Mouse (Mus musculus) lung, embryonic 16.5 days (tissue): ENCODE data around the gene Plod2. TPM values are rescaled to one million over a fixed set of nuclear protein-coding genes. Genes with fewer than 3 reads are reported as not detected.

Source experiments
- ATAC-seq: fragments of 200-750 bp; cut with Nextera tagmentation; 2 replicates; pipeline ENCODE4 v1.8.0; 2017; ENCODE audit warnings: low read depth, mild to moderate bottlenecking, moderate library complexity
- H3K27ac ChIP-seq: fragments of 300-500 bp; sonication (generic); 2 replicates; pipeline ENCODE4 v1.5.1; 2014; ENCODE audit warnings: mild to moderate bottlenecking, control low read depth, low read length
- H3K27me3 ChIP-seq: fragments of 300-500 bp; sonication (generic); 2 replicates; pipeline ENCODE4 v1.6.1; 2014; ENCODE audit warnings: low read depth, low read length, mixed read lengths; ENCODE audit not compliant: control insufficient read depth, insufficient read depth
- H3K36me3 ChIP-seq: fragments of 300-500 bp; sonication (generic); 2 replicates; pipeline ENCODE4 v1.6.1; 2014; ENCODE audit warnings: low read length; ENCODE audit not compliant: control insufficient read depth, insufficient read depth
- H3K4me1 ChIP-seq: fragments of 300-500 bp; sonication (generic); replicated peaks from 2 replicates; pipeline ENCODE4 v1.6.1; 2014; ENCODE audit warnings: low read length, mixed read lengths; ENCODE audit not compliant: control insufficient read depth, insufficient read depth
- H3K4me2 ChIP-seq: fragments of 300-500 bp; sonication (generic); 2 replicates; pipeline ENCODE4 v1.6.1; 2014; ENCODE audit warnings: low read depth, low read length, control low read depth
- H3K4me3 ChIP-seq: fragments of 300-500 bp; sonication (generic); 2 replicates; pipeline ENCODE4 v1.5.1; 2014; ENCODE audit warnings: mild to moderate bottlenecking, low read length, control low read depth
- H3K9ac ChIP-seq: fragments of 300-500 bp; sonication (generic); 2 replicates; pipeline ENCODE4 v1.6.1; 2014; ENCODE audit warnings: low read length, control low read depth
- H3K9me3 ChIP-seq: fragments of 300-500 bp; sonication (generic); 2 replicates; pipeline ENCODE4 v1.6.1; 2016; ENCODE audit warnings: low read length; ENCODE audit not compliant: control insufficient read depth
- WGBS: fragments of 180-500 bp; shearing (Covaris S2); extraction: QIAGEN DNeasy Blood & Tissue Kit; methylation state at CpG from one replicate; pipeline ENCODE4 v1.1.7; 2014; 5-methylcytosine and 5-hydroxymethylcytosine counted together
- polyA plus RNA-seq: library from polyadenylated mRNA; unstranded; fragments of >200 nt; fragmentation: Nextera tagmentation; extraction: Ambion mirVana; gene quantifications from 2 replicates; pipeline ENCODE4 v1.2.1, GENCODE M21; 2015

Plod2 gene
- polyA plus RNA-seq, 1 experiment from 2014 or later = 53.4 TPM

GRCm38 (mm10) chr9:92537735-92538134 is 4.3 kb upstream of the Plod2 start:
- H3K27me3 ChIP-seq = no peaks in the 10 kb centered on the region
- no peaks in the 10 kb centered on the region for H3K36me3 ChIP-seq
- no peak overlapping the region for H3K4me3 ChIP-seq
- no peak for ATAC-seq
- no peak overlapping the region for H3K27ac ChIP-seq
- H3K4me2 ChIP-seq = no peak overlapping the region
- WGBS = 73% methylated on average over 6 of the region's 6 CpGs
- H3K4me1 ChIP-seq = peaks cover 5% of the 10 kb centered on the region; the same call in 1 of the 2 replicates
- H3K9ac ChIP-seq = no peak overlapping the region
- H3K9me3 ChIP-seq = no peaks in the 10 kb centered on the region

GRCm38 (mm10) chr9:92538216-92538615 is 3.8 kb upstream of the Plod2 start:
- Histone ChIP-seq H3K9ac (no peak overlapping the region), H3K9me3 (no peaks in the 10 kb centered on the region), H3K4me1 (peaks cover 5% of the 10 kb centered on the region; the same call in 1 of the 2 replicates), H3K4me3 (no peak overlapping the region), H3K36me3 (no peaks in the 10 kb centered on the region), H3K4me2 (no peak overlapping the region), H3K27ac (no peak overlapping the region), H3K27me3 (no peaks in the 10 kb centered on the region)
- 64% methylated on average over 6 of the region's 6 CpGs for WGBS
- ATAC-seq = no peak

DNA sequence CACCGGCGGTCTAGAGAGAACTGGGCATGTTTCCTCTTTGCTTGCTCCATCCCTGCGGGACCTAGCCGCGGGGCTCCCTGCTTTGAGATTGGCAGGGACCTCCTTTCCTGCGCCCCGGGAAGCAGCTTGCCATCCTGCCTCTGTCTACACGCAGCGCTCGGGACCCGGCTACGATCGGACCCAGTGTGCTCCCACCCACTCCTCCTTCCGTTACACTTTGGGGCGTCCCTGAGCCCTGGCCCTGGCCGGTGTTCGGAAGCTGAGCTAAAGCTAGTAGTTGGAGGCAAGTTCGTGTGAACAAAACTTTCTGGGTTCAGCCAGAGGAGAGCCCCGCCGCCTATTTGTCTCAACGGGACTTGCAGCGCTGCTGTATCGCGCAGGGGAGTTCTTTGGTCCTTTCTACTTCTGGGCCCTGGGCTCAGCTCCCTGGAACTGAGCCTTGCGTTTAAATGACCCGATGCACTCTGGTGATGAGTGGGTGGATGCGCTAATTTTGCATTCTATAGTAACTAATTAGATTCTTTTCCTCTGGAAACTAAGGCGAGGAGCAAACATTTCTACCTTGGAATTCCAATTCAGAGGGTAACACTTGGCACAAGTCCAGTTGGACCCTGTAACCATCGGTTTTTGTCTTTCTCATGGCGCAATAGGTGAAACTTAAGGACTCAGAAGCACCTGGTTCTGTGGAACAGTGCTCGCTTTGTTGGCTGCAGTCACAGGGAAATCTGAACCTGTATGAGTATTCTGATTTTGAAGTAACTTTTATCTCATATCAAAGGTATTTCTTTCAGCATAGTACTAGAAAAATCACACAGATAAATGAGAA is 781 bp downstream of the Plod2 start:
- no peaks in the 10 kb centered on the region for H3K9me3 ChIP-seq
- peak overlapping the region; percentile 92 for H3K27ac ChIP-seq
- peak overlapping the region; percentile 77 for H3K4me3 ChIP-seq
- no peaks in the 10 kb centered on the region for H3K36me3 ChIP-seq
- peak overlapping the region; percentile 78 for H3K9ac ChIP-seq
- WGBS = 1% methylated on average over 31 of the region's 31 CpGs
- peaks cover 35% of the 10 kb centered on the region for H3K4me1 ChIP-seq
- peak overlapping the region; percentile 67 for H3K4me2 ChIP-seq
- H3K27me3 ChIP-seq = no peaks in the 10 kb centered on the region
- ATAC-seq = peak; percentile 61

- no peak for ATAC-seq
- 83% methylated on average over 1 of the region's 1 CpGs for WGBS
- Histone ChIP-seq H3K36me3 (0 out of 2 replicates have a peak, but pooled peaks cover 2% of the 10 kb centered on the region), H3K4me3 (no peak overlapping the region), H3K4me1 (peaks cover 44% of the 10 kb centered on the region), H3K27ac (no peak overlapping the region), H3K9ac (peak overlapping the region; percentile 28; the same call in 1 of the 2 replicates), H3K9me3 (no peaks in the 10 kb centered on the region), H3K4me2 (peak overlapping the region; percentile 67), H3K27me3 (no peaks in the 10 kb centered on the region)
Observed at GRCm38 (mm10) chr9:92544146-92544545, 2.1 kb downstream of the Plod2 start.

DNA sequence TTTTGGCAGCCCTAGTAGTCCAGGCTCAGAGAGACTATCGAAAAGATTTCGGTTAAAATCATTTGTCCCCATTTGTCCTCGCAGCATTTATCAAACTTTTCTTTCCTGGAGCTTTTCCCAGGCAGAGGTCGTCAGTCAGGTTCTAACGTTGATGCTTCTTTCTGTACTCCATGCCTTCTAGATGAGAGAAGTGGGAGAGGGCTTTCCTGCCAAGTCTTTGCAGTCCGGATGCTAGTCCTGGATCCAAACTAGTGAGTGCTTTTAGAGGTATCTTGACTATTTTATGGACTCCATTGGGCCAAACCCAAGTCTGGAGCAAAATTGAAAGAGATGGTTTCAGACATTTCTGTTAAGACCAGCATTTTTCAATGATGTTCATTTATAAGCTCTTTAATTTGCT is 3.0 kb downstream of the Plod2 start:
- H3K9ac ChIP-seq = 0 out of 2 replicates have a peak overlapping the region, but pooled peaks have one; percentile 39
- H3K27ac ChIP-seq = 0 out of 2 replicates have a peak overlapping the region, but pooled peaks have one; percentile 13
- peaks cover 53% of the 10 kb centered on the region for H3K4me1 ChIP-seq
- 41% methylated on average over 6 of the region's 6 CpGs for WGBS
- H3K4me3 ChIP-seq = peak overlapping the region; percentile 10
- H3K27me3 ChIP-seq = no peaks in the 10 kb centered on the region
- no peaks in the 10 kb centered on the region for H3K9me3 ChIP-seq
- 0 out of 2 replicates have a peak, but pooled peaks cover 2% of the 10 kb centered on the region for H3K36me3 ChIP-seq
- no peak for ATAC-seq
- peak overlapping the region; percentile 67 for H3K4me2 ChIP-seq

DNA sequence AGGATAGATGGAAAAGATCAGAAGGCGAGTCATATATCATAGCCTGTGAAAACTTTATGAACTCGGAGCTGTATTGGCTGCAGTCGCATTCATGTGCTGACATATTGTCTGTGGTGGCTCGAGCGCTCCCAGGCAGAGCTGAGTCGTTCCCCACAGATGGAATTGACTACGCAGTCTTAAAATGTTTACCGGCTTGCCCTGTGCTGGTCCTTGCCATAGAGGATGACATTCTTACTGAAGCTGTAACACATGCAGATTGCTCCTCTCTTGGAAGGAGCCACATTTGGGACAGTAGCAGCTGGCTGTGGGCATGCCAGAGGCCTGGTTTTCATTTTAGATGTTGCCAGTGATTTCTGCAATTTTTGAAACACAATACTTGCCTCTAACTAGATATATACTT is 4.4 kb downstream of the Plod2 start:
- H3K4me2 ChIP-seq = no peak overlapping the region
- H3K36me3 ChIP-seq = 0 out of 2 replicates have a peak, but pooled peaks cover 2% of the 10 kb centered on the region
- no peak overlapping the region for H3K27ac ChIP-seq
- H3K9ac ChIP-seq = no peak overlapping the region
- no peak overlapping the region for H3K4me3 ChIP-seq
- WGBS = 67% methylated on average over 8 of the region's 8 CpGs
- no peak for ATAC-seq
- peaks cover 50% of the 10 kb centered on the region for H3K4me1 ChIP-seq
- H3K27me3 ChIP-seq = no peaks in the 10 kb centered on the region
- H3K9me3 ChIP-seq = no peaks in the 10 kb centered on the region

- Histone ChIP-seq H3K9ac (no peak overlapping the region), H3K36me3 (0 out of 2 replicates have a peak, but pooled peaks cover 2% of the 10 kb centered on the region), H3K4me1 (peaks cover 51% of the 10 kb centered on the region), H3K9me3 (no peaks in the 10 kb centered on the region), H3K27me3 (no peaks in the 10 kb centered on the region), H3K4me3 (no peak overlapping the region), H3K4me2 (no peak overlapping the region), H3K27ac (no peak overlapping the region)
- ATAC-seq = no peak
- 52% methylated on average over 2 of the region's 2 CpGs for WGBS
Observed at GRCm38 (mm10) chr9:92547106-92547505, 5.1 kb downstream of the Plod2 start.

DNA sequence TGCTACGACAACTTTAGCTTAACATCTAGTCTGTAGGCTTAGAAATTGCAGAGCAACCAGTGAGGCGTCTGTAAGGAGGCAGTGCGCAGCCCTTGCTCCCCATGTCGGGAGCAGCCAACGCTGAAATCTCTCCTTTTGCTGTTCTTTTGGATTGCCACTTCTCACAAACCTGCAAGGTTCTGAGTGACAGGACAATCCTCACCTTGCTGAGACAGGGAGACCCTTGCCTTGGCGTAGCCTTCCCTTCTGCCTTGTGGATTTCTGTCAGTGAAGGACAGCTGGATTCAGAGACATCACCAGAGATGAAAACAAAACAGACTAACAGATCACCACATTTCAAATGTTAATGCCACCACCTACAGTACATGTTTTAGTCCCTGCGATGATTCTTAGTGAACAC is 5.8 kb downstream of the Plod2 start:
- 0 out of 2 replicates have a peak, but pooled peaks cover 2% of the 10 kb centered on the region for H3K36me3 ChIP-seq
- 79% methylated on average over 7 of the region's 7 CpGs for WGBS
- no peaks in the 10 kb centered on the region for H3K27me3 ChIP-seq
- no peak for ATAC-seq
- no peaks in the 10 kb centered on the region for H3K9me3 ChIP-seq
- H3K27ac ChIP-seq = no peak overlapping the region
- no peak overlapping the region for H3K4me3 ChIP-seq
- H3K9ac ChIP-seq = no peak overlapping the region
- H3K4me2 ChIP-seq = no peak overlapping the region
- peaks cover 57% of the 10 kb centered on the region for H3K4me1 ChIP-seq

DNA sequence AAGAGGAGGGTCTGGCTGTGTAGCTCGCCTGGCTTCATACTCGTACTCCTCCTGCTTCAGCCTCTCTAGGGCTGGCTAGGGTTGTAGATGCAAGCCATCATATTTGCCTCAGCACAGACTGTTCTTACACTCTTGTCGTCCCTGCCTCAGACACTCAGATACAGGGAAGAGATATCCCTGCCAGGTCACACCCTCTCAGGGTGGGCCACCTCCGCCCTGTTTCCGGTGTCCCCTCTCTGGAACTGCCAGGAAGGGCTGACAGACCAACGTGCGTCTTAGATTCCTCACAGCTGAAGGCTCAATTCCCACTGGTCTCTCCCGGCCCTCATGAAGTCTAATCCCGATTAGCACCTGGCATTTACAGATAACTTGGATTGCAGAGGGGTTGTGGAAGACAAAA is 6.6 kb downstream of the Plod2 start:
- Histone ChIP-seq H3K4me2 (no peak overlapping the region), H3K9ac (no peak overlapping the region), H3K9me3 (no peaks in the 10 kb centered on the region), H3K36me3 (0 out of 2 replicates have a peak, but pooled peaks cover 2% of the 10 kb centered on the region), H3K27ac (no peak overlapping the region), H3K27me3 (no peaks in the 10 kb centered on the region), H3K4me3 (no peak overlapping the region), H3K4me1 (peaks cover 56% of the 10 kb centered on the region)
- no peak; the same call in 1 of the 2 replicates for ATAC-seq
- 61% methylated on average over 9 of the region's 9 CpGs for WGBS
